Mouse (Mus musculus) spleen, adult 2 months (tissue): ENCODE results near the gene Spast.

Source experiments
- CTCF ChIP-seq: fragments of 200-500 bp; IDR thresholded peaks from 2 replicates; pipeline ENCODE4 v1.5.1; 2011; ENCODE audit warnings: mild to moderate bottlenecking, inconsistent platforms; ENCODE audit not compliant: insufficient read depth, insufficient read length, insufficient replicate concordance; ENCODE audit errors: extremely low read depth
- POLR2A ChIP-seq: fragments of 200-500 bp; IDR thresholded peaks from 2 replicates; pipeline ENCODE4 v1.6.1; 2011; ENCODE audit warnings: low read depth, low read length, inconsistent platforms

- TF ChIP-seq POLR2A (no peak), CTCF (no peak)
Observed at GRCm38 (mm10) chr17:74296076-74296823, 42.5 kb upstream of the Spast start.
